Mouse (Mus musculus) frontal cortex, postnatal 25 days (tissue): Measurements from ENCODE around the gene Pole.

Experiments used
- DNase-seq, 2 experiments: peaks; one replicate each; pipeline ENCODE4 v3.0.0; 2022; ENCODE audit warnings: low spot score in 2 of 2

The Pole gene

GRCm38 (mm10) chr5:110285770-110286445 is at the start of gene Pole, which contains the start of gene Pxmp2:
Gene Pole, plus strand, starts transcription at chr5:110286306.
Gene Pxmp2, minus strand, starts transcription at chr5:110286186.
- peak; percentile 63 to 72 for DNase-seq

DNA sequence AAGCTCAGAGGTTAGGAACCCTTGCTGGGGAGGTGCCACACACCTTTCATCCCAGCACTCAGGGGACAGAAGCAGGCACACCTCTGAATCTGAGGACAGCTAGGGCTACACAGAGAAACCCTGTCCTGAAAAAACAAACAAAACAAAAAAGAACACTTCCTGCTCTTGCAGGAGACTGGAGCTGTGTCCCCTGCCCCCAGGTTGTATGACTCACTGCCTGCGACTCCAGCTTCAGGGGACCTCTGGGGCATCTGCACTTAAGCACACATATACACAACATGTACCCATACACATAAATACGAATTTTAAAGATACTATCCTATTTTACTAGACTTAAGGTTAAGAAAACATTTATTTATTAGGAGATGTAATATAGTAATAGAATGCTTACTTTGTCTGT is 42.0 kb upstream of the Pole start:
- no peak for DNase-seq

DNA sequence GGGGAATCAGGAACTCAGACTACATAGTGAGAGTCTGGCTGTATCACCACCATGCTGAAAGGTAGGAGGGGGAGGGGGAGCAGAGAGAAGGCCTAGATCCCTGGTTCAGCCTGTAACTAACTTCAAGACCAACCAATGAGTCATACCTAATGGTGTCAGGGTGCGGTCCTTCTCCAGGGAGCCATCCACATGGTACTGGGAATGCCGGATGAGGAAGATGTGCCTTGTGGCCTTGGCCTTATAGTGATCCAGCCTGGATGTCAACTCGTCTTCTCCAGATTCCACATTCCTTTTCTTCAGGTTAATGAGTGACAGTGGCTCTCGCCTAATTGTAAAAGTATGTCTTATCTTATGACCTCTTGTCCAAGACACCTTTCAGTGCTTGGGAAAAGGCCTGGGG is 19.2 kb upstream of the Pole start:
- no peak for DNase-seq

GRCm38 (mm10) chr5:110269141-110270101 is 16.7 kb upstream of the Pole start, which contains the start of gene Pgam5:
Gene Pgam5, minus strand, starts transcription at chr5:110269913.
- peak; percentile 79 to 80 for DNase-seq

- DNase-seq: no peak
Measured at GRCm38 (mm10) chr5:110270242-110270641, 15.9 kb upstream of the Pole start.

DNA sequence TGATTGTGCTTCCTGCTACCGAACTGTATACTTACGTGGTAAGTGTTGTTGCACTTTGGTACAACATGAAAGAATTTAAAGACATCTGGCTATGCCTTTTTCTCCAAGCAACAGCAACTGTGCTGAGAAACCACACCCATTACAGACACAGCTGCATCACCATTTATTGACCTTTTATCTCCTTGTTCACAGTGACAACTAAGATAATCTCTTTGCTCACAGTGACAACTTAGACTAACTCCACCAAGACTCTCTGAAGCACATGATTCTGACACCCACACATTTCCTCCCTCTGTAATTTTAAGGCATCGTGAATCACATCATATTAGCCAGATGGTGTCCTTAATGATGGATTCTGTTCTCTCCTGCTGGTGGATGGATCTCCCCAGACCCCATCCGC is 12.0 kb upstream of the Pole start:
- no peak for DNase-seq

DNA sequence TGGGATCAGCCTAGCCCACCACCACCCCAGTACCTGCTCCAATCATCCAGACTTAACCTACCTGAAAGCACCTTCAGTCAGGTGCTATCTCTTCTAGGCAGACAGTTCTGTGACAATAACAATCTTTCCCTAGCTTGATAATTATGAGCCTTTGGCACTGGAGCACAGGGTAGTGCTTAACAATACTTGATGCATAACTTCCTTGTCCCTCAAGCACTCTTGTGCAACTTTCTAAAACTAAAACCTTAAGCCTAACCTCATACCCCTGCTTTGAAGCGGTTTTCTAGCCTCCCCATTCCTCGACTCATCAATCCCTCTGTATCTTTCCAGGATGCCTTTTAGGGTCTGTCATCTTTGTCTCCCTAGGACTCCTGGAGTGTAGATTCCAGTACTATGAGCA is 11.3 kb upstream of the Pole start:
- DNase-seq: no peak

- DNase-seq: no peak
Measured at GRCm38 (mm10) chr5:110276391-110276790, 9.7 kb upstream of the Pole start.

DNA sequence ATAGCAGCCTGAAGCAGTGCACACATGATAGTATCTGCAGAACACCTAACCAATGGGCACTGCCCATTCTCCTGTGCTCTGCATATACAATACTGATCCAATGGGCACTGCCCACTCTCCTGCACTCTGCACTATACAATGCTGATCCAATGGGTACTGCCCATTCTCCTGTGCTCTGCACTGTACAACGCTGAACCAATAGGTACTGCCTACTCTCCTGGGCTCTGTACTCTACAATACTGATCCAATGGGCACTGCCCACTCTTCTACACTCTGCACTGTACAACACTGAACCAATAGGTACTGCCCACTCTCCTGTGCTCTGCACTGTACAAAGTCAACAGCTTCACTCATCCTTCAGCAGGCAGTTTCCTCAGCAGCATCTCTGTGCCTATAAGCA is 9.2 kb upstream of the Pole start:
- DNase-seq: no peak

GRCm38 (mm10) chr5:110281984-110282383 is 4.1 kb upstream of the Pole start:
- no peak for DNase-seq

DNA sequence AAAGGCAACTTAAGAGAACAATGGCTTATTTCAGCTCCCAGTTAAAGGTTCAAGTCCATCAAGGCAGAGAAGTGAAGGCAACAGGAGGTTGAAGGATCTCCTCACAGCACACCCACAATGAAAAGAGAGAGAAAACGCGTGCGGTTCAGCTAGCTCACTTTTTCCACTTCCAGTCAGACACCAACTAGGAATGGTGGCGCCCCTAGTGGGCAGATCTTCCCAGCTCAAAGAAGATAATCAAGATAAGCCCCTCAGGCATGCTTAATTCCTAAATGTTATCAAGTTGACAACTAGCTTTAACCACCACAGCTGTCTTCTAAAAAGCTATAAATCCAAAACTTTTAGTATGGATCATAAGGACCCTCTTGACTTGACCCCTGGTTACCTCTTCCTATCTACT is 1.6 kb upstream of the Pole start:
- DNase-seq: no peak

DNA sequence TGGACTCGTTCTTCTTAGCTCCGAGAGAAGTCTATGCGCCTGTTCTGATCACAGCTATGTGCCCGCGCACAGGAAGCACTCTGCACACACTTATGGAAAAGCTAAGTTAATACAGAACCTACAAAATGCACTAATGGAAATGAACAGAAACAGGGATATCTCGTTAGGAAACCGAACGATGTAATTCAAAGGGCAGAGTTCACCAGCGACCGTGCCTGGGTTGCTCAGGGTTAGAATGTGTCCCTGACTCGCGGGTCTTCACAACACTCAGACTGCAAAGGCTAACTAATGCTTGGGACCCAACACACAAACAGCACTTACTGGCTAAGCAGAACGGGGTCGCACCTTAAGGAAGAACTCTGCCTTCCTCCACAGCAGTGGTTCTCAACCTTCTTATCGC is 950 bp upstream of the Pole start:
- DNase-seq: no peak

DNA sequence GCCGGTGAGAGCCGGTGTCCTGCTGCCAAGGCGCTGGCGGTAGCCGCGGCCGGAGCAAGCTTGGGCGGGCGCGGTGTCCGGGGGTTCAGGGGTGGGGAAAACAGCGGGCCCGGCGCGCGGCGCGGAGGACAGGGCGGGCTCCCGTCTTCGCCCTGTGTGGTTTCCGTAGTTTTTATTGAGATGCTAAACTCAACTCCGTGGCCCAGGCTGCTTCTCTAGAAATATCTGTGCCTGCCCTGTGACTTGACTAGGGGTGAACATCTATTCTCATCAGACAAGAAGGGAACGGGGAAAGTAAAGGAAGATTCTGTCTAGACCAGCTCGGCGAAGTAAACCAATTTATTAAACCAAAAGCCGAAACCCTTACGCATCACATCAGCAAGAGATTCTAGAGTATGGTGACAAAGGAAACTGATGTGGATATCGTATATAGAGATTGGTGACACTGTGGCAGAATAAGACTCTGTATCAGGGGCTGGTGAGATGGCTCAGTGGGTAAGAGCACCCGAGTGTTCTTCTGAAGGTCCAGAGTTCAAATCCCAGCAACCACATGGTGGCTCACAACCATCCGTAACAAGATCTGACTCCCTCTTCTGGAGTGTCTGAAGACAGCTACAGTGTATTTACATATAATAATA is 459 bp downstream of the Pole start:
- DNase-seq: no peak

GRCm38 (mm10) chr5:110287084-110287475 is 974 bp downstream of the Pole start:
- DNase-seq: no peak

DNA sequence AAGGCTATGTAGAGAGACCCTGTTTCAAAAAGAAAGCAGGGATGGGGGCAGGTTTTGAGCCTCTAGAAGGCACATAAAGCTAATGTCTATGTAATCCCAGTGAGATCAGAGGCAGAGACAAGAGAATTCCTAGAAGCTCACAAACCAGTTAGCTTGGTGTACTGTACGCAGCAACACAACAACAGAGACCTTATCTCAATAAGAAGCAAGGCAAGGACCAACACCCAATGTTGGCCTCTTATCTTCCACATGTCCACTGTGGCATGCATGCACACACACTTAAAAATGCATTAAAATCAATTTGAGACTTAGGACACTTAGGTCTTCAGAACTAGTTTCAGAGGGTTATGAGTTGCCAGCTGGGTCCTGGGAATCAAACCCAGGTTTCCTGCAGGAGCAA is 5.5 kb downstream of the Pole start:
- DNase-seq: no peak

DNA sequence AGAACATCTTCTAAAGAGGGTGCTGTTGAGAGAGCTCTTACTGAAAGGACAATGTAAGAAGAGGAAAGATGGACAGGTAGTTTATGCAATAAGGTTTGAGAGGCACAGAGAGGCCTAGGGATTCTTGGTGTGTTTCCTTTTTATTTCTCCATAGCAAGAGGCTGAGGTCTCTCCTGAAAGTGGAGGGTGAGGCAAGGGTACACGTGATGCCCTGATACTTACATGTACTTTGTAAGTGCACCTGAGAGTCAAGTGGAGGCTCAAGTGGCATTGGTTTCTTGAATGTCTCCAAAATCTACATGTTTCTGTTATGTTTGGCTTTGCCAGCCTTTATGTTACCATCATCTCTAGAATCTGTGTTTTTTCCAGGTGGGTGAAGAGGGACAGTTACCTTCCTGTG is 10.5 kb downstream of the Pole start:
- DNase-seq: no peak

DNA sequence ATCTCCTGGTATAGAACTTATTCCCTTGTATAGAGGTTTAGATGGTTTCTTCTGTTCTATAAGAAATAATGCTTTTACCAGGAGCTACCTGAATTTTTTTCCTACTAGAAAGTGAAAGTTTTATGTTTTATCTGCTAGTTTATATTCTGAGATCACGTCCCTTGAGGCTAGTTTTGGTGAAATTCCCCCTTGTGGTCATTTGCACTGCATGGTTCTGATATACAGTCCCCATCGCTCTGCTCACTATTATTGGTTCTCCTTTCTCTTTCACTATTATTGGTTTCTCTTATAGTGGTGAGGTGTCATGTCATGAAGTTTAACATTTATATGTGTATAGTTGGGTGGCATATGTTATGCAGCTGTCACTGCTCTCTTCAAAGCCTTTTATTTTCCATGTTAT is 14.5 kb downstream of the Pole start:
- no peak for DNase-seq

DNA sequence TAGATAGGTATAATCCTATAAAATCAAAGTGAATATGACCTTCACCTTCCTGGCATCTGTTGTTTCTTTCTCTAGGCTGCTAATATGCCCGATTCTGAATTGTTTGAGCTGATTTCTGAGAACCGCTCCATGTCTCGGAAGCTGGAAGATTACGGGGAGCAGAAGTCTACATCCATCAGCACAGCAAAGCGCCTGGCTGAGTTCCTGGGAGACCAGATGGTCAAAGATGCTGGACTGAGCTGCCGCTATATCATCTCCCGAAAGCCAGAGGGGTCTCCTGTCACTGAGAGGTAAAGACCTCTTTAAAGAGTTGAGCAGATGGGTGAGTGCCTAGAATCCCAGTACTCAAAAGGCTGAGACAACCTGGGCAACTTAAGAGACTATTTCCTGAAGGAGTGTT is 22.8 kb downstream of the Pole start:
- DNase-seq: no peak

GRCm38 (mm10) chr5:110313127-110313526 is 27.0 kb downstream of the Pole start:
- no peak for DNase-seq

GRCm38 (mm10) chr5:110330508-110330907 is 44.4 kb downstream of the Pole start:
- DNase-seq: no peak

DNA sequence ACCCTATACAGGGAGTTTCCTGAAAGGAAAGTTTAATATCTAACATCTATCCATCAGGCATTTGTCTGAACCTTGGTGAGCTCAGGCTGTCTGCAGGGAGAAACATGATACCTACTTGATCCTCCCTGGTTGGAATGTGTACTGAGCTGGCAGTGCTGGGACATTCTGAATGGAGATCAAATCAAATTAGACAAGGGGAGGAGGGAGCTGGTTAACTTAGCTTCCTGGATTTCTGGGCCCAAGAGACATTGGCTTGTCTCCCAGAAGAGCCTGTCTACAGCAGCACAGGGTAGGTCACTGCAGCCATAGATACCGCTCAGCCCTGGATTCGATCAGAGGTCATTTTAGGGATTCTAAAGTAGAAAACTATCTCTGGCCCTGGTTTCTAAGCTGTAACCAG is 52.7 kb downstream of the Pole start:
- no peak for DNase-seq

GRCm38 (mm10) chr5:110342648-110343284 is 56.7 kb downstream of the Pole start, which contains the start of gene P2rx2:
Gene P2rx2, minus strand, starts transcription at chr5:110343212.
- no peak for DNase-seq
